Mouse (Mus musculus): Measurements from ENCODE around the gene Kirrel2.

GRCm38 (mm10) chr7:30474999-30475398 lies 17.5 kb upstream of the Kirrel2 start:
- TF ChIP-seq POLR2A (IDR thresholded peaks at IDR 0.05; ENCODE audit: insufficient read length, low read depth): no peak
- TF ChIP-seq USF1 (IDR thresholded peaks at IDR 0.05; ENCODE audit: low read depth): no peak
- TF ChIP-seq MAX (IDR thresholded peaks at IDR 0.05; ENCODE audit: low read depth): no peak
- TF ChIP-seq POLR2AphosphoS2 (IDR thresholded peaks at IDR 0.05; ENCODE audit: insufficient read length, low read depth): no peak
- no peak for TF ChIP-seq CEBPB (IDR thresholded peaks at IDR 0.05; ENCODE audit: insufficient read depth, poor library complexity, severe bottlenecking)
- no peak for TF ChIP-seq TCF12 (IDR thresholded peaks at IDR 0.05; ENCODE audit: insufficient read depth, poor library complexity, severe bottlenecking)
- TF ChIP-seq MYOD1 (IDR thresholded peaks at IDR 0.05; ENCODE audit: control insufficient read depth in 1 of 3, insufficient read length in 2 of 3, low read depth in 2 of 3): no peak
- TF ChIP-seq MYOG (IDR thresholded peaks at IDR 0.05; ENCODE audit: control insufficient read depth in 1 of 3, insufficient read depth in 1 of 3, insufficient read length in 2 of 3, low read depth in 2 of 3): no peak
- no peak for TF ChIP-seq E2F4 (IDR thresholded peaks at IDR 0.05; ENCODE audit: insufficient read depth)
- TF ChIP-seq REST (IDR thresholded peaks at IDR 0.05; ENCODE audit: insufficient read depth, insufficient read length): no peak
- TF ChIP-seq TCF3 (IDR thresholded peaks at IDR 0.05; ENCODE audit: insufficient read length, low read depth): no peak

Data from myocyte (in vitro differentiated cells).